Mouse (Mus musculus) T-helper 2 cell (primary cell): Measurements from ENCODE around the gene Olfr820.
"Not testable (repeated sequence)": the region's sequence is repeated elsewhere in the genome, so short reads cannot be mapped to it uniquely, and the experiment has no call there.

ENCODE experiments used
- in situ Hi-C: fragments of 300-600 bp; cut with MboI, MseI; formaldehyde crosslinking; loops from one replicate; pipeline ENCODE4 v1.15.1; 2025; ENCODE audit warnings: high pct_unique_total_duplicates

Gene Olfr820

GRCm38 (mm10) chr10:130012321-130012720 lies at the start of gene Olfr820:
TSS of gene Olfr820 (plus strand) at chr10:130012621.
- in situ Hi-C loops: loop anchor here (10.0 kb wide), 1 partner anchor 292 kb away; no protein-coding TSS in a partner anchor

GRCm38 (mm10) chr10:129966232-129966631 lies 46.2 kb upstream of the Olfr820 start:
- in situ Hi-C loops: not testable (repeated sequence)

GRCm38 (mm10) chr10:129967166-129967565 lies 45.3 kb upstream of the Olfr820 start, which contains the start of gene Olfr819:
TSS of gene Olfr819 (minus strand) at chr10:129967266.
- in situ Hi-C loops: not testable (repeated sequence)

DNA sequence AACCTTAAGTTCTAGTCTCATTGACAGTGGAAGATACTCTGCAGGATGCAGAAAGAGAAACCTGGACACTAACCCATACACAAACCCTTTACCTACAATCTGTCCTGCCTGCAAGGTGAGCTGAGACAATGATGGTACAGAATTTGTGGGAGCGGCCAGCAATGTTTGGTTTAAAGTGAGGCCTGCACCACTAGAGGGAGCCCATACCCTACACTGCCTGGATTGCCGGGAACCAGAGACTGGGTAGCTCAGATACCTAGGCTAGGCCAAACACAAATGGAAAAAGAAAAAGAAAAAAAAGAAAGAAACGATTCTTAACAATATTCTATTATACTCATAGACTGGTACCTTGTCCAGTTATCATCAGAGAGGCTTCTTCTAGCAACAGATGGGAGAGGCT lies 39.4 kb upstream of the Olfr820 start:
- in situ Hi-C loops: not testable (repeated sequence)

- in situ Hi-C loops: not testable (repeated sequence)
Measured at GRCm38 (mm10) chr10:129976040-129976439, 36.4 kb upstream of the Olfr820 start, which contains the start of gene Olfr247. TSS of gene Olfr247 (minus strand) at chr10:129976140.

DNA sequence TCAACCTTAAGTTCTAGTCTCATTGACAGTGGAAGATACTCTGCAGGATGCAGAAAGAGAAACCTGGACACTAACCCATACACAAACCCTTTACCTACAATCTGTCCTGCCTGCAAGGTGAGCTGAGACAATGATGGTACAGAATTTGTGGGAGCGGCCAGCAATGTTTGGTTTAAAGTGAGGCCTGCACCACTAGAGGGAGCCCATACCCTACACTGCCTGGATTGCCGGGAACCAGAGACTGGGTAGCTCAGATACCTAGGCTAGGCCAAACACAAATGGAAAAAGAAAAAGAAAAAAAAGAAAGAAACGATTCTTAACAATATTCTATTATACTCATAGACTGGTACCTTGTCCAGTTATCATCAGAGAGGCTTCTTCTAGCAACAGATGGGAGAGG lies 30.6 kb upstream of the Olfr820 start:
- in situ Hi-C loops: loop anchor here (10.0 kb wide), 1 partner anchor 103 kb away; no protein-coding TSS in a partner anchor

GRCm38 (mm10) chr10:129984962-129985361 lies 27.5 kb upstream of the Olfr820 start, which contains the start of gene Gm10310:
TSS of gene Gm10310 (minus strand) at chr10:129985062.
- in situ Hi-C loops: loop anchor here (10.0 kb wide), 1 partner anchor 100 kb away; no protein-coding TSS in a partner anchor

- in situ Hi-C loops: not testable (repeated sequence)
Measured at GRCm38 (mm10) chr10:130004104-130004503, 8.3 kb upstream of the Olfr820 start.

DNA sequence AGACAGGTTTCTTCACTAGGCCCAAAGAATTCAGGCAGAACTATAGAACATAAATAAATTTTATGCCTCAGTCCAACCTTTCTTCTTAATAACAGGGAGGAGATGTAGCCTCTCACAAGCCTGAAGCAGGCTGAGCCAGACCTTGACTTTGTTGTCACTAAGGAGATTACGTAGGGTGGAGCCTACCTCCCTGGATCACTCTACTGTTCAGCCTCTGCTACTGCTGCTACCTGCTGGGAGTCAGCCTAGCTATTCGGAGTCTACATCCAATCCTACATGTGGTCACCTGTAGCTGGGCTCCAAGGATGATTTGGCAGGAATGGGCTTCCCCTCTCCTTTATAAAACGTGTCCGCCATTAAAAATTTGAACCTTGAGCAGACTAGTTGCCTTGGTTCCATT lies 7.1 kb upstream of the Olfr820 start:
- in situ Hi-C loops: not testable (repeated sequence)

- in situ Hi-C loops: no loop called here
Measured at GRCm38 (mm10) chr10:130030048-130030447, 17.6 kb downstream of the Olfr820 start, which contains the start of gene Olfr821. TSS of gene Olfr821 (plus strand) at chr10:130030348.

GRCm38 (mm10) chr10:130037096-130037495 lies 24.7 kb downstream of the Olfr820 start:
- in situ Hi-C loops: no loop called here
